Mouse (Mus musculus): Measurements from ENCODE around the gene Crat.

The Crat gene

GRCm38 (mm10) chr2:30355861-30356260, 59.8 kb downstream of the Crat start:
- POLR2A ChIA-PET = interaction anchor here (0.6 to 4.8 kb wide), 13 partner anchors 7 to 293 kb away, joined by 3 to 30 read pairs (median 4); partner anchors contain the start of genes Endog (in 1 of the 4) and Miga2 (in 1 of the 4)
- CTCF ChIA-PET = interaction anchor here in 1 of 4 experiments (1.0 kb wide), 1 partner anchor 465 kb away, joined by 3 read pairs; no protein-coding TSS in a partner anchor

- POLR2A ChIA-PET = interaction anchor here in 2 of 4 experiments (0.6 to 2.1 kb wide), 9 partner anchors 9 to 303 kb away, joined by 3 to 8 read pairs (median 3); partner anchors contain the start of genes Miga2 (in 1 of the 2) and Wdr34 (in 1 of the 2)
- CTCF ChIA-PET = interaction anchor here in 3 of 4 experiments (0.6 to 2.2 kb wide), 8 partner anchors 10 to 1048 kb away, joined by 3 to 6 read pairs (median 3); partner anchors contain the start of gene Miga2 (in 2 of the 3)
These were observed 64.5 kb downstream of the Crat start for GRCm38 (mm10) chr2:30351149-30351548.

Measured in embryonic stem cell, embryonic (primary cell).